ENCODE assay signal across 8 mouse cellular contexts in genomic region chr14:25725032-25725497, GRCm38 (mm10). TPM values are rescaled to one million over a fixed set of nuclear protein-coding genes. Genes with fewer than 3 reads are reported as not detected.
DNase-seq lines count a peak whose midpoint lies in the region; ATAC-seq and TF ChIP-seq lines count a peak whose summit lies in the region.

No protein-coding gene starts in this region.

- WGBS in intestine, embryonic 16.5 days, result 62% methylated on average over 11 of the region's 11 CpGs
- WGBS in liver, postnatal 0 days (ENCODE audit: insufficient replicate concordance), result 78% methylated on average over 11 of the region's 11 CpGs

- intact Hi-C loops in gastrocnemius, adult 2 months (cut with DNase I), result loop anchor here (5.0 kb wide), 2 partner anchors 42 to 77 kb away; partner anchors contain the start of gene Zcchc24
- intact Hi-C loops in left cerebral cortex, postnatal 14 days (cut with DNase I), result no loop called here

- peak; percentile 8; the same call in 1 of the 2 replicates for TF ChIP-seq CTCF in gastrocnemius, adult 2 months (IDR thresholded peaks at IDR 0.05)
- no peak for TF ChIP-seq CTCF in liver, postnatal 0 days (IDR thresholded peaks at IDR 0.05; ENCODE audit: low read depth)

- peak; percentile 30; the same call in 1 of the 2 replicates for ATAC-seq in common myeloid progenitor, adult 5-6 weeks (replicated peaks; ENCODE audit: low read depth, poor library complexity, severe bottlenecking)
- peak; percentile 82 for ATAC-seq in intestine, embryonic 16.5 days
- peak; percentile 44 for ATAC-seq in liver, postnatal 0 days

- no peaks in the 10 kb centered on the region for H3K36me3 ChIP-seq in intestine, embryonic 16.5 days (ENCODE audit: control insufficient read depth, insufficient read depth, low read length)
- peaks cover 6% of the 10 kb centered on the region; the same call in 1 of the 2 replicates for H3K36me3 ChIP-seq in liver, postnatal 0 days (replicated peaks; ENCODE audit: insufficient read depth, low read length)

- DNase-seq in gastrocnemius, adult 2 months, result peak; percentile 60
- no peak for DNase-seq in gastrocnemius, postnatal 10 days
- peak; percentile 61 for DNase-seq in CD4-positive helper T cell, adult 2 months (ENCODE audit: low read depth, low spot score)
- DNase-seq in liver, postnatal 0 days, result no peak
- DNase-seq in left cerebral cortex, postnatal 14 days (ENCODE audit: low spot score in 2 of 2), result no peak
- no peak for DNase-seq in spleen, postnatal 14 days (ENCODE audit: low spot score in 2 of 2)

- H3K27ac ChIP-seq in gastrocnemius, adult 2 months, result peak overlapping the region; percentile 63
- H3K27ac ChIP-seq in intestine, embryonic 16.5 days (ENCODE audit: low read length), result peak overlapping the region; percentile 79
- H3K27ac ChIP-seq in liver, postnatal 0 days (ENCODE audit: low read depth), result 0 out of 2 replicates have a peak overlapping the region, but pooled peaks have one; percentile 22

- H3K4me3 ChIP-seq in gastrocnemius, adult 2 months, result no peak overlapping the region
- no peak overlapping the region for H3K4me3 ChIP-seq in intestine, embryonic 16.5 days (ENCODE audit: low read length)
- H3K4me3 ChIP-seq in liver, postnatal 0 days (ENCODE audit: low read depth, low read length), result no peak overlapping the region

- no peak overlapping the region; the same call in 1 of the 2 replicates for H3K9ac ChIP-seq in intestine, embryonic 16.5 days (ENCODE audit: low read depth, low read length)
- no peak overlapping the region for H3K9ac ChIP-seq in liver, postnatal 0 days (replicated peaks)

- TF ChIP-seq EP300 in liver, postnatal 0 days (IDR thresholded peaks at IDR 0.05; ENCODE audit: low read depth), result no peak

- H3K27me3 ChIP-seq in intestine, embryonic 16.5 days (replicated peaks; ENCODE audit: control insufficient read depth, insufficient read depth, low read length), result no peaks in the 10 kb centered on the region
- no peaks in the 10 kb centered on the region for H3K27me3 ChIP-seq in liver, postnatal 0 days (ENCODE audit: insufficient read depth, low read length)

- no peaks in the 10 kb centered on the region for H3K9me3 ChIP-seq in intestine, embryonic 16.5 days (ENCODE audit: control insufficient read depth, low read length)
- H3K9me3 ChIP-seq in liver, postnatal 0 days (ENCODE audit: low read length), result no peaks in the 10 kb centered on the region

- peaks cover 22% of the 10 kb centered on the region for H3K4me1 ChIP-seq in intestine, embryonic 16.5 days (ENCODE audit: control insufficient read depth, insufficient read depth, low read length)
- peaks cover 14% of the 10 kb centered on the region for H3K4me1 ChIP-seq in liver, postnatal 0 days (ENCODE audit: insufficient read depth)

- no peak overlapping the region for H3K4me2 ChIP-seq in intestine, embryonic 16.5 days (ENCODE audit: low read depth, low read length)
- no peak overlapping the region for H3K4me2 ChIP-seq in liver, postnatal 0 days (ENCODE audit: low read depth, low read length)

RNA-seq across cellular contexts. Expression of gene Ppif, which starts 31.1 kb away (rescaled TPM):
- 10 to 100 TPM; 26.0 to 43.4 TPM for total RNA-seq in gastrocnemius, adult 2 months (2021)
- 10 to 100 TPM; 35.7 to 39.2 TPM for total RNA-seq in gastrocnemius, postnatal 10 days (2021)
- 44.9 and 49.5 TPM in 2 replicates for total RNA-seq in common myeloid progenitor, adult 5-6 weeks (2017)
- polyA plus RNA-seq in intestine, embryonic 16.5 days (2015; fragmentation: Nextera tagmentation; extraction: Ambion mirVana), result 125 and 134 TPM in 2 replicates
- polyA plus RNA-seq in liver, postnatal 0 days (2015; fragmentation: Nextera tagmentation; extraction: Ambion mirVana), result 36.0 and 38.4 TPM in 2 replicates
- 10 to 100 TPM; 23.5 to 25.2 TPM for total RNA-seq in left cerebral cortex, postnatal 14 days (2021)

RNA-seq across cellular contexts. Expression of gene Zcchc24, which starts 43.8 kb away (rescaled TPM):
- total RNA-seq in gastrocnemius, adult 2 months (2021), result 10 to 100 TPM; 40.6 to 59.3 TPM
- total RNA-seq in gastrocnemius, postnatal 10 days (2021), result 10 to 100 TPM; 65.9 to 66.6 TPM
- total RNA-seq in common myeloid progenitor, adult 5-6 weeks (2017), result 1.8 and 3.7 TPM in 2 replicates
- 9.1 and 10.0 TPM in 2 replicates for polyA plus RNA-seq in intestine, embryonic 16.5 days (2015; fragmentation: Nextera tagmentation; extraction: Ambion mirVana)
- 13.7 and 13.8 TPM in 2 replicates for polyA plus RNA-seq in liver, postnatal 0 days (2015; fragmentation: Nextera tagmentation; extraction: Ambion mirVana)
- 10 to 100 TPM; 41.9 to 43.9 TPM for total RNA-seq in left cerebral cortex, postnatal 14 days (2021)

Comparison
In these comparisons a context has a peak if more than half of its experiments do, and no peak if none do; other contexts are left out.
1. DNase-seq: peak in gastrocnemius, adult 2 months (single experiment) and CD4-positive helper T cell, adult 2 months (single experiment); none in gastrocnemius, postnatal 10 days (single experiment), liver, postnatal 0 days (single experiment), left cerebral cortex, postnatal 14 days (0 of 2) and spleen, postnatal 14 days (0 of 2).
2. H3K27ac ChIP-seq: peak in every context shown above with its lines; median percentile 79 in intestine, embryonic 16.5 days; 63 in gastrocnemius, adult 2 months; 22 in liver, postnatal 0 days.
3. ATAC-seq: peak in every context shown above with its lines; median percentile 82 in intestine, embryonic 16.5 days; 44 in liver, postnatal 0 days; 30 in common myeloid progenitor, adult 5-6 weeks.